Comparison of ENCODE assay signal across 8 mouse cellular contexts in genomic region chr7:100178891-100179233, GRCm38 (mm10). TPM values are rescaled to one million over a fixed set of nuclear protein-coding genes. Genes with fewer than 3 reads are reported as not detected.
A peak's percentile ranks its signal among the peaks of the same experiment; 100 is the strongest.
DNase-seq lines count a peak whose midpoint lies in the region; ATAC-seq lines count a peak whose summit lies in the region.

No protein-coding gene starts in this region.

- DNase-seq in heart, adult 8-10 months (ENCODE audit: low spot score), result no peak
- peak; percentile 23 for DNase-seq in lung, postnatal 25 days (ENCODE audit: low spot score)
- DNase-seq in cerebellum, adult 8-10 months, result no peak
- no peak for DNase-seq in gastrocnemius, postnatal 36 days

- intact Hi-C loops in gastrocnemius, postnatal 36 days (cut with DNase I), result no loop called here

- peak overlapping the region; percentile 34; the same call in 1 of the 2 replicates for H3K9ac ChIP-seq in heart, embryonic 15.5 days
- peak overlapping the region; percentile 67 for H3K9ac ChIP-seq in hindbrain, embryonic 13.5 days

- peaks cover 15% of the 10 kb centered on the region for H3K4me1 ChIP-seq in heart, embryonic 15.5 days (replicated peaks)
- H3K4me1 ChIP-seq in brown adipose tissue, adult 24 weeks (ENCODE audit: control insufficient read depth, insufficient read depth, insufficient read length, low read length), result no peaks in the 10 kb centered on the region
- peaks cover 13% of the 10 kb centered on the region for H3K4me1 ChIP-seq in hindbrain, embryonic 13.5 days (replicated peaks)

- H3K4me2 ChIP-seq in heart, embryonic 15.5 days, result peak overlapping the region; percentile 83
- H3K4me2 ChIP-seq in hindbrain, embryonic 13.5 days, result peak overlapping the region; percentile 69

- peak overlapping the region; percentile 49 for H3K4me3 ChIP-seq in heart, embryonic 15.5 days
- H3K4me3 ChIP-seq in brown adipose tissue, adult 24 weeks (ENCODE audit: insufficient read depth, low read depth, low read length), result peak overlapping the region; percentile 57
- H3K4me3 ChIP-seq in hindbrain, embryonic 13.5 days, result peak overlapping the region; percentile 39

- no peaks in the 10 kb centered on the region for H3K9me3 ChIP-seq in heart, embryonic 15.5 days (replicated peaks)
- H3K9me3 ChIP-seq in hindbrain, embryonic 13.5 days, result no peaks in the 10 kb centered on the region

- H3K36me3 ChIP-seq in heart, embryonic 15.5 days, result no peaks in the 10 kb centered on the region
- no peaks in the 10 kb centered on the region for H3K36me3 ChIP-seq in hindbrain, embryonic 13.5 days

- 4% methylated on average over 15 of the region's 15 CpGs for WGBS in heart, embryonic 15.5 days
- 3% methylated on average over 15 of the region's 15 CpGs for WGBS in hindbrain, embryonic 13.5 days

- no peak overlapping the region for H3K27ac ChIP-seq in heart, embryonic 15.5 days
- H3K27ac ChIP-seq in brown adipose tissue, adult 24 weeks (replicated peaks; ENCODE audit: low read depth, low read length), result no peak overlapping the region
- no peak overlapping the region for H3K27ac ChIP-seq in hindbrain, embryonic 13.5 days

- ATAC-seq in heart, embryonic 15.5 days (replicated peaks; ENCODE audit: insufficient number of reproducible peaks, insufficient read depth, low FRiP score, low read depth), result 0 out of 2 replicates have a peak, but pooled peaks have one; percentile 39
- ATAC-seq in hindbrain, embryonic 13.5 days (ENCODE audit: low FRiP score), result no peak
- ATAC-seq in CD4-positive, CD25-positive, alpha-beta regulatory T cell, adult 4 months, result no peak

- peaks cover 40% of the 10 kb centered on the region for H3K27me3 ChIP-seq in heart, embryonic 15.5 days
- H3K27me3 ChIP-seq in hindbrain, embryonic 13.5 days, result peaks cover 67% of the 10 kb centered on the region

RNA-seq across cellular contexts. Expression of gene Kcne3, which starts 2.6 kb away (rescaled TPM):
- 6.7 and 7.4 TPM in 2 replicates for polyA plus RNA-seq in heart, embryonic 15.5 days (2015; fragmentation: Nextera tagmentation; extraction: Ambion mirVana)
- total RNA-seq in heart, adult 8-10 months (2022), result 1 to 10 TPM in 1 of 4 experiments, under 1 TPM in 3; 0.28 to 1.5 (median 0.66) TPM
- polyA plus RNA-seq in brown adipose tissue, adult 24 weeks (2012; ENCODE audit: insufficient read depth, insufficient read length, missing spikeins), result not detected in 2 replicates
- polyA plus RNA-seq in hindbrain, embryonic 13.5 days (2015; fragmentation: Nextera tagmentation; extraction: Ambion mirVana), result 0.58 and 0.66 TPM in 2 replicates
- not detected for polyA plus RNA-seq in CD4-positive, CD25-positive, alpha-beta regulatory T cell, adult 4 months (2017; shearing (Covaris generic))
- 1 to 10 TPM in 1 of 2 experiments, under 1 TPM in 1; 0.61 to 1.5 TPM for total RNA-seq in gastrocnemius, postnatal 36 days (2021)

RNA-seq across cellular contexts. Expression of gene Lipt2, which starts 19.8 kb away (rescaled TPM):
- polyA plus RNA-seq in heart, embryonic 15.5 days (2015; fragmentation: Nextera tagmentation; extraction: Ambion mirVana), result 11.2 and 13.7 TPM in 2 replicates
- 1 to 10 TPM; 4.4 to 6.3 (median 5.4) TPM for total RNA-seq in heart, adult 8-10 months (2022)
- 5.9 and 12.3 TPM in 2 replicates for polyA plus RNA-seq in brown adipose tissue, adult 24 weeks (2012; ENCODE audit: insufficient read depth, insufficient read length, missing spikeins)
- polyA plus RNA-seq in hindbrain, embryonic 13.5 days (2015; fragmentation: Nextera tagmentation; extraction: Ambion mirVana), result 16.3 and 17.3 TPM in 2 replicates
- not detected for polyA plus RNA-seq in CD4-positive, CD25-positive, alpha-beta regulatory T cell, adult 4 months (2017; shearing (Covaris generic))
- 1 to 10 TPM; 3.6 to 4.2 TPM for total RNA-seq in gastrocnemius, postnatal 36 days (2021)

RNA-seq across cellular contexts. Expression of gene Pgm2l1, which starts 48.3 kb away (rescaled TPM):
- polyA plus RNA-seq in heart, embryonic 15.5 days (2015; fragmentation: Nextera tagmentation; extraction: Ambion mirVana), result 1.2 and 1.3 TPM in 2 replicates
- 1 to 10 TPM; 5.5 to 7.9 (median 7.2) TPM for total RNA-seq in heart, adult 8-10 months (2022)
- 2.0 and 2.1 TPM in 2 replicates for polyA plus RNA-seq in brown adipose tissue, adult 24 weeks (2012; ENCODE audit: insufficient read depth, insufficient read length, missing spikeins)
- 21.0 and 21.4 TPM in 2 replicates for polyA plus RNA-seq in hindbrain, embryonic 13.5 days (2015; fragmentation: Nextera tagmentation; extraction: Ambion mirVana)
- polyA plus RNA-seq in CD4-positive, CD25-positive, alpha-beta regulatory T cell, adult 4 months (2017; shearing (Covaris generic)), result 1 to 10 TPM; 4.9 to 5.1 TPM
- total RNA-seq in gastrocnemius, postnatal 36 days (2021), result 10 to 100 TPM; 18.3 to 18.7 TPM

RNA-seq across cellular contexts. Expression of gene Pold3, which starts 57.5 kb away (rescaled TPM):
- 30.7 and 35.6 TPM in 2 replicates for polyA plus RNA-seq in heart, embryonic 15.5 days (2015; fragmentation: Nextera tagmentation; extraction: Ambion mirVana)
- total RNA-seq in heart, adult 8-10 months (2022), result 1 to 10 TPM; 7.5 to 9.4 (median 8.9) TPM
- 5.4 and 8.1 TPM in 2 replicates for polyA plus RNA-seq in brown adipose tissue, adult 24 weeks (2012; ENCODE audit: insufficient read depth, insufficient read length, missing spikeins)
- 43.7 and 45.0 TPM in 2 replicates for polyA plus RNA-seq in hindbrain, embryonic 13.5 days (2015; fragmentation: Nextera tagmentation; extraction: Ambion mirVana)
- 10 to 100 TPM; 37.3 to 46.3 TPM for polyA plus RNA-seq in CD4-positive, CD25-positive, alpha-beta regulatory T cell, adult 4 months (2017; shearing (Covaris generic))
- 1 to 10 TPM; 4.8 to 6.4 TPM for total RNA-seq in gastrocnemius, postnatal 36 days (2021)
